In genomic region chr7:122803839-122804496, GRCm38 (mm10) we compare ENCODE assay signal across 9 mouse cellular contexts.
DNase-seq lines count a peak whose midpoint lies in the region; ATAC-seq and TF ChIP-seq lines count a peak whose summit lies in the region.
"Had no signal": no experiment of that assay in that cellular context is flagged by ENCODE, and none has a peak within 500 bp of the region (broad histone marks: within the 10 kb centered on the region; RNA-seq: fewer than 3 reads in every experiment).

No protein-coding gene starts in this region.

- TF ChIP-seq EP300 in heart, postnatal 0 days (IDR thresholded peaks at IDR 0.05; ENCODE audit: low read depth) = 0 out of 2 replicates have a peak, but pooled peaks have one; percentile 68

- DNase-seq in layer of hippocampus, adult 8-10 months (ENCODE audit: low spot score in 2 of 2) = peak; percentile 12 to 15
- DNase-seq in layer of hippocampus, postnatal 36 days = no peak
- DNase-seq in cerebellum, postnatal 10 days = peak; percentile 72 to 85
- peak; percentile 79 for DNase-seq in heart, postnatal 0 days (ENCODE audit: low spot score)
- peak; percentile 35 to 41 for DNase-seq in left cerebral cortex, adult 18-20 months (ENCODE audit: low spot score in 2 of 2)
- peak; percentile 38 to 54 for DNase-seq in right cerebral cortex, adult 2 months (ENCODE audit: low spot score in 2 of 2)
- no peak for DNase-seq in embryo, embryonic 10.5 days (ENCODE audit: low spot score)

- peak overlapping the region; percentile 50 for H3K27ac ChIP-seq in heart, postnatal 0 days (ENCODE audit: low read depth)
- H3K27ac ChIP-seq: neural tube, embryonic 12.5 days had no signal

- no peak for TF ChIP-seq CTCF in heart, postnatal 0 days (IDR thresholded peaks at IDR 0.05; ENCODE audit: low read depth)

- H3K36me3 ChIP-seq in heart, postnatal 0 days (replicated peaks; ENCODE audit: control insufficient read depth, insufficient read depth, low read length) = no peaks in the 10 kb centered on the region
- H3K36me3 ChIP-seq: neural tube, embryonic 12.5 days had no signal

- H3K4me2 ChIP-seq in heart, postnatal 0 days (ENCODE audit: low read depth, low read length) = no peak overlapping the region
- H3K4me2 ChIP-seq: neural tube, embryonic 12.5 days had no signal

- H3K9ac ChIP-seq in heart, postnatal 0 days (replicated peaks; ENCODE audit: low read depth, low read length) = no peak overlapping the region
- H3K9ac ChIP-seq: neural tube, embryonic 12.5 days had no signal

- H3K4me1 ChIP-seq in heart, postnatal 0 days (ENCODE audit: control insufficient read depth, insufficient read depth) = no peaks in the 10 kb centered on the region
- H3K4me1 ChIP-seq: neural tube, embryonic 12.5 days had no signal

- H3K9me3 ChIP-seq in heart, postnatal 0 days (replicated peaks; ENCODE audit: control insufficient read depth, low read length) = no peaks in the 10 kb centered on the region
- H3K9me3 ChIP-seq: neural tube, embryonic 12.5 days had no signal

- H3K4me3 ChIP-seq in heart, postnatal 0 days (ENCODE audit: low read depth, low read length) = no peak overlapping the region
- H3K4me3 ChIP-seq: neural tube, embryonic 12.5 days had no signal

- WGBS in heart, postnatal 0 days = 35% methylated on average over 9 of the region's 9 CpGs

- peak; percentile 72 for ATAC-seq in heart, postnatal 0 days (ENCODE audit: insufficient read depth, low read depth)
- no peak for ATAC-seq in megakaryocyte, adult 5-6 weeks (ENCODE audit: poor library complexity, severe bottlenecking)

- H3K27me3 ChIP-seq in heart, postnatal 0 days (ENCODE audit: control insufficient read depth, insufficient read depth, low read length) = no peaks in the 10 kb centered on the region
- H3K27me3 ChIP-seq: neural tube, embryonic 12.5 days had no signal

Comparison
In these comparisons a context has a peak if more than half of its experiments do, and no peak if none do; other contexts are left out.
1. DNase-seq: peak in layer of hippocampus, adult 8-10 months (2 of 2), cerebellum, postnatal 10 days (2 of 2), heart, postnatal 0 days (single experiment), left cerebral cortex, adult 18-20 months (2 of 2) and right cerebral cortex, adult 2 months (2 of 2); none in layer of hippocampus, postnatal 36 days (0 of 2) and embryo, embryonic 10.5 days (single experiment).